In the genomic region with DNA sequence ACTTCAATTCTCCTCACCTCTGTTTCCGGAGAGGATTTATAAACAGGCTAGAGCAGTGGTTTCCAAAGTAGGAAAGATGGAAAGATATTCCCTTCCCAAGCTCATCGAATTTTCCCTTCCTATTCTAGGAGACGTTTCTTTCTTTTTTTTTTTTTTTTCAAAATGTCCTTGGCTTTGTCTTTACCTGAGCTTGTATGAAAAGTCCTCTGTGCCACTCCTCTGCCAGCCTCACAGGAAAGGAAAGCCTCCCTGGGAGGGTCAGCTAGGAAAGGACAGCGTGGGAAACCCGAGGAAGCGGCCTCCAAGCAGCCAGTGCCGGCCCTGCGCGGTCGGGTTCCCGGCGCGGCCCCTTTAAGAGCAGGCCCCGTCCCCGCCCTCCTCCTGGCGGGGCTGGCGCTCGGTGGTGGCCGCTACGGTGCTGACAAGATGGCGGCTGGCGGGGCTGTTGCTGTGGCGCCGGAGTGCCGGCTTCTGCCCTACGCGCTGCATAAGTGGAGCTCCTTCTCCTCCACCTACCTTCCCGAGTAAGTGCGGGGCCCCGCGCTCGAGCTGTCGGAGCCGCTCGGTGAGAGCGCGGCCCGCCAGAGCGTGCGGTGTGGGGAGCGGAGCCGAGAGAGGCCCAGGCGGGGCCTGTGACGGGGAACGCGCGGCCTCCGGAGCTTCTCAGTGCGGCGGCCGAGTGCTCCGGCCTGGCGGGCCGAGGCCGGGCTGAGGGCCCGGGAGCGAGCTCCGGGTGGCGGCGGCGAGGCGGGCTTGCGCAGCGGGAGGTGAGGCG, we compare ENCODE assay signal across 8 mouse cellular contexts. TPM values are rescaled to one million over a fixed set of nuclear protein-coding genes. Genes with fewer than 3 reads are reported as not detected.
DNase-seq lines count a peak whose midpoint lies in the region; ATAC-seq and TF ChIP-seq lines count a peak whose summit lies in the region.

A gene (plus strand): TSS at position 305 of the 775 bp plus-strand sequence.

- H3K4me2 ChIP-seq in forebrain, postnatal 0 days (ENCODE audit: low read depth): peak within 1 kb of the TSS; percentile 91
- peak within 1 kb of the TSS; percentile 86 for H3K4me2 ChIP-seq in lung, embryonic 15.5 days

- peak; percentile 99 for ATAC-seq in forebrain, postnatal 0 days
- peak; percentile 98 for ATAC-seq in lung, embryonic 15.5 days (ENCODE audit: borderline replicate concordance, extremely low read depth, low FRiP score, low TSS enrichment)

- H3K27me3 ChIP-seq in forebrain, postnatal 0 days (ENCODE audit: insufficient read depth, low read length): no peaks in the 10 kb centered on the region; the same call in 1 of the 2 replicates
- no peaks in the 10 kb centered on the region for H3K27me3 ChIP-seq in lung, embryonic 15.5 days

- no peaks in the 10 kb centered on the region; a peak in 1 of 4 replicates for H3K4me1 ChIP-seq in ES-E14 (ENCODE audit: control insufficient read depth in 2 of 2, insufficient read depth in 2 of 2, low read length in 2 of 2, poor library complexity in 1 of 2)
- H3K4me1 ChIP-seq in forebrain, postnatal 0 days (ENCODE audit: insufficient read depth): peaks cover 28% of the 10 kb centered on the region; the same call in 1 of the 2 replicates
- peaks cover 22% of the 10 kb centered on the region for H3K4me1 ChIP-seq in lung, embryonic 15.5 days

- no peaks in the 10 kb centered on the region for H3K9me3 ChIP-seq in ES-E14 (ENCODE audit: control insufficient read depth, insufficient read depth, low read depth, low read length)
- H3K9me3 ChIP-seq in forebrain, postnatal 0 days (ENCODE audit: low read length): no peaks in the 10 kb centered on the region
- no peaks in the 10 kb centered on the region for H3K9me3 ChIP-seq in lung, embryonic 15.5 days

- DNase-seq in ES-E14 (ENCODE audit: low read depth, low spot score): peak; percentile 47
- peak; percentile 91 to 95 for DNase-seq in cerebellum, adult 18-20 months
- DNase-seq in forebrain, postnatal 0 days: peak; percentile 92
- peak; percentile 93 for DNase-seq in heart, postnatal 4 days
- DNase-seq in layer of hippocampus, adult 8-10 months (ENCODE audit: low spot score in 2 of 2): peak; percentile 72 to 88
- peak; percentile 84 for DNase-seq in ovary, adult 18-20 months (ENCODE audit: low spot score)
- peak; percentile 82 for DNase-seq in thymus, postnatal 0 days (ENCODE audit: low spot score)

- no peak within 1 kb of the TSS for H3K27ac ChIP-seq in ES-E14 (ENCODE audit: insufficient read depth, low read depth, low read length, poor library complexity, severe bottlenecking)
- H3K27ac ChIP-seq in forebrain, postnatal 0 days (ENCODE audit: low read depth, low read length): peak within 1 kb of the TSS; percentile 93
- peak within 1 kb of the TSS; percentile 92 for H3K27ac ChIP-seq in lung, embryonic 15.5 days

- in situ Hi-C loops in ES-E14 (cut with MboI; ENCODE audit: low sequenced_read_pairs in 2 of 2, unreplicated experiment in 2 of 2): no loop called here

- peak within 1 kb of the TSS; percentile 95 for H3K9ac ChIP-seq in ES-E14 (ENCODE audit: insufficient read depth, low read depth, low read length, poor library complexity, severe bottlenecking)
- peak within 1 kb of the TSS; percentile 98 for H3K9ac ChIP-seq in forebrain, postnatal 0 days
- peak within 1 kb of the TSS; percentile 94 for H3K9ac ChIP-seq in lung, embryonic 15.5 days

- TF ChIP-seq CTCF in forebrain, postnatal 0 days (IDR thresholded peaks at IDR 0.05; ENCODE audit: low read depth): peak; percentile 19; the same call in 1 of the 2 replicates

- 1% methylated on average over 61 of the region's 65 CpGs for WGBS in forebrain, postnatal 0 days
- WGBS in lung, embryonic 15.5 days: 0% methylated on average over 52 of the region's 65 CpGs

- H3K36me3 ChIP-seq in ES-E14 (ENCODE audit: control insufficient read depth, insufficient read depth, low read length, poor library complexity, severe bottlenecking): no peaks in the 10 kb centered on the region
- H3K36me3 ChIP-seq in forebrain, postnatal 0 days (ENCODE audit: insufficient read depth): no peaks in the 10 kb centered on the region
- H3K36me3 ChIP-seq in lung, embryonic 15.5 days: no peaks in the 10 kb centered on the region

- H3K4me3 ChIP-seq in ES-E14 (ENCODE audit: insufficient read depth in 1 of 2, low read depth in 1 of 2, low read length in 2 of 2, poor library complexity in 1 of 2, severe bottlenecking in 1 of 2): peak within 1 kb of the TSS; percentile 95
- peak within 1 kb of the TSS; percentile 98 for H3K4me3 ChIP-seq in forebrain, postnatal 0 days (ENCODE audit: low read depth, low read length)
- peak within 1 kb of the TSS; percentile 96 for H3K4me3 ChIP-seq in lung, embryonic 15.5 days

TF ChIP-seq in ES-E14, 5 proteins besides CTCF, POLR2A, EP300 and RAD21:
- TF ChIP-seq ZC3H11A (IDR thresholded peaks at IDR 0.05; ENCODE audit: borderline replicate concordance, low read depth, low read length) (no peak), ZNF384 (IDR thresholded peaks at IDR 0.05; ENCODE audit: low read depth, low read length) (peak; percentile 64; the same call in 1 of the 2 replicates)

RNA-seq across cellular contexts. Expression of the gene that starts here (rescaled TPM):
- total RNA-seq in ES-E14 (2012; rRNA removed): 50.5 and 78.0 TPM in 2 replicates
- 93.2 and 119 TPM in 2 replicates for total RNA-seq in forebrain, postnatal 0 days (2014; rRNA removed)
- polyA plus RNA-seq in forebrain, postnatal 0 days (2015; fragmentation: Nextera tagmentation; extraction: Ambion mirVana): 84.1 and 93.5 TPM in 2 replicates
- 100 to 1,000 TPM; 201 to 216 TPM for total RNA-seq in heart, postnatal 4 days (2021)
- 100 to 1,000 TPM; 160 to 192 (median 175) TPM for total RNA-seq in layer of hippocampus, adult 8-10 months (2022)
- polyA plus RNA-seq in lung, embryonic 15.5 days (2015; fragmentation: Nextera tagmentation; extraction: Ambion mirVana): 210 and 213 TPM in 2 replicates
- 207 and 217 TPM in 2 replicates for polyA plus RNA-seq in thymus, postnatal 0 days (2015; fragmentation: Nextera tagmentation; extraction: Ambion mirVana)
